Mouse (Mus musculus) erythroblast, embryonic 14.5 days (primary cell): ENCODE data around the gene Tspear.

ENCODE experiments used
- GATA1 ChIP-seq: IDR thresholded peaks from 2 replicates; pipeline ENCODE4 v1.6.1; 2012; ENCODE audit warnings: low read length, inconsistent platforms, mixed read lengths
- TAL1 ChIP-seq: IDR thresholded peaks from 3 replicates; pipeline ENCODE4 v1.6.1; 2012; ENCODE audit warnings: low read length, inconsistent platforms, mixed read lengths

GRCm38 (mm10) chr10:77900126-77900525 lies 213.8 kb downstream of the Tspear start:
- TF ChIP-seq GATA1 (no peak), TAL1 (no peak)
